Mouse (Mus musculus) liver, embryonic 14.5 days (tissue): ENCODE results near the gene Dld.

Source experiments
- CTCF ChIP-seq: IDR thresholded peaks from 2 replicates; pipeline ENCODE4 v1.5.1; 2016; ENCODE audit warnings: antibody characterized with exemption, low read depth, control low read depth
- EP300 ChIP-seq: IDR thresholded peaks from 2 replicates; pipeline ENCODE4 v1.6.1; 2016; ENCODE audit warnings: antibody characterized with exemption, low read depth

GRCm38 (mm10) chr12:31293361-31294142 is 57.7 kb downstream of the Dld start:
- TF ChIP-seq CTCF: no peak
- TF ChIP-seq EP300: no peak
